Mouse (Mus musculus): ENCODE data around the gene Gm10717. TPM values are rescaled to one million over a fixed set of nuclear protein-coding genes. Genes with fewer than 3 reads are reported as not detected.
"Not testable (repeated sequence)": the region's sequence is repeated elsewhere in the genome, so short reads cannot be mapped to it uniquely, and the experiment has no call there.

Gene Gm10717
- polyA plus RNA-seq (2014; fragmentation: Nextera tagmentation; extraction: Ambion mirVana), result 0.29 TPM in 1 of 2 replicates, not detected in the other

DNA sequence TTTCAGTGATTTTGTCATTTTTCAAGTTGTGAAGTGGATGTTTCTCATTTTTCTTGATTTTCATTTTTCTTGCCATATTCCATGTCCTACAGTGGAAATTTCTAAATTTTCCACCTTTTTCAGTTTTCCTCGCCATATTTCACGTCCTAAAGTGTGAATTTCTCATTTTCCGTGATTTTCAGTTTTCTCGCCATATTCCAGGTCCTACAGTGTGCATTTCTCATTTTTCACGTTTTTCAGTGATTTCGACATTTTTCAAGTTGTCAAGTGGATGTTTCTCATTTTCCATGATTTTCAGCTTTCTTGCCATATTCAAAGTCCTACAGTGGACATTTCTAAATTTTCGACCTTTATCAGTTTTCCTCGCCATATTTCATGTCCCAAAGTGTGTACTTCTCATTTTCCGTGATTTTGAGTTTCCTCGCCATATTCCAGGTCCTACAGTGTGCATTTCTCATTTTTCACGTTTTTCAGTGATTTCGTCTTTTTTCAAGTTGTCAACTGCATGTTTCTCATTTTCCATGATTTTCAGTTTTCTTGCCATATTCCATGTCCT is at the start of gene Gm10717:
TSS of gene Gm10717 (plus strand) at position 506 of the 556 bp plus-strand sequence.
- not testable (repeated sequence) for H3K36me3 ChIP-seq (ENCODE audit: insufficient read depth); DNase-seq; H3K4me3 ChIP-seq (ENCODE audit: low read depth, low read length); ATAC-seq (ENCODE audit: insufficient read depth); H3K9me3 ChIP-seq (ENCODE audit: low read depth, low read length); H3K9ac ChIP-seq; H3K4me1 ChIP-seq (ENCODE audit: insufficient read depth); H3K4me2 ChIP-seq; H3K27me3 ChIP-seq (ENCODE audit: insufficient read depth, low read length); H3K27ac ChIP-seq (ENCODE audit: low read depth)
- WGBS, result 68% methylated on average over 12 of the region's 12 CpGs

DNA sequence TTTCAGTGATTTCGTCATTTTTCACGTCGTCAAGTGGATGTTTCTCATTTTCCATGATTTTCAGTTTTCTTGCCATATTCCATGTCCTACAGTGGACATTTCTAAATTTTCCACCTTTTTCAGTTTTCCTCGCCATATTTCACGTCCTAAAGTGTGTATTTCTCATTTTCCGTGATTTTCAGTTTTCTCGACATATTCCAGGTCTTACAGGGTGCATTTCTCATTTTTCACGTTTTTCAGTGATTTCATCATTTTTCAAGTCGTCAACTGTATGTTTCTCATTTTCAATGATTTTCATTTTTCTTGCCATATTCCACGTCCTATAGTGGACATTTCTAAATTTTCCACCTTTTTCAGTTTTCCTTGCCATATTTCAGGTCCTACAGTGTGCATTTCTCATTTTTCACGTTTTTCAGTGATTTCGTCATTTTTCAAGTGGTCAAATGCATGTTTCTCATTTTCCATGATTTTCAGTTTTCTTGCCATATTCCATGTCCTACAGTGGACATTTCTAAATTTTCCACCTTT is 24.7 kb upstream of the Gm10717 start, which contains the start of gene Gm10722:
TSS of gene Gm10722 (plus strand) at position 478 of the 528 bp plus-strand sequence.
- H3K4me2 ChIP-seq; H3K27me3 ChIP-seq (ENCODE audit: insufficient read depth, low read length); H3K9ac ChIP-seq; H3K36me3 ChIP-seq (ENCODE audit: insufficient read depth); H3K9me3 ChIP-seq (ENCODE audit: low read depth, low read length); H3K4me1 ChIP-seq (ENCODE audit: insufficient read depth); H3K27ac ChIP-seq (ENCODE audit: low read depth); ATAC-seq (ENCODE audit: insufficient read depth); H3K4me3 ChIP-seq (ENCODE audit: low read depth, low read length): not testable (repeated sequence)
- WGBS, result 70% methylated on average over 12 of the region's 12 CpGs
- DNase-seq, result peak; percentile 55

DNA sequence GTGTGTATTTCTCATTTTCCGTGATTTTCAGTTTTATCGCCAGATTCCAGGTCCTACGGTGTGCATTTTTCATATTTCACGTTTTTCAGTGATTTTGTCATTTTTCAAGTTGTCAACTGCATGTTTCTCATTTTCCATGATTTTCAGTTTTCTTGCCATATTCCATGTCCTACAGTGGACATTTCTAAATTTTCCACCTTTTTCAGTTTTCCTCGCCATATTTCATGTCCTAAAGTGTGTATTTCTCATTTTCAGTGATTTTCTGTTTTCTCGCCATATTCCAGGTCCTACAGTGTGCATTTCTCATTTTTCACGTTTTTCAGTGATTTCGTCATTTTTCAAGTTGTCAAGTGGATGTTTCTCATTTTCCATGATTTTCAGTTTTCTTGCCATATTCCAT is 24.2 kb upstream of the Gm10717 start:
- DNase-seq; H3K4me2 ChIP-seq; ATAC-seq (ENCODE audit: insufficient read depth); H3K36me3 ChIP-seq (ENCODE audit: insufficient read depth); H3K4me1 ChIP-seq (ENCODE audit: insufficient read depth); H3K4me3 ChIP-seq (ENCODE audit: low read depth, low read length); H3K27ac ChIP-seq (ENCODE audit: low read depth); H3K9me3 ChIP-seq (ENCODE audit: low read depth, low read length); H3K9ac ChIP-seq; H3K27me3 ChIP-seq (ENCODE audit: insufficient read depth, low read length): not testable (repeated sequence)
- 64% methylated on average over 8 of the region's 8 CpGs for WGBS

DNA sequence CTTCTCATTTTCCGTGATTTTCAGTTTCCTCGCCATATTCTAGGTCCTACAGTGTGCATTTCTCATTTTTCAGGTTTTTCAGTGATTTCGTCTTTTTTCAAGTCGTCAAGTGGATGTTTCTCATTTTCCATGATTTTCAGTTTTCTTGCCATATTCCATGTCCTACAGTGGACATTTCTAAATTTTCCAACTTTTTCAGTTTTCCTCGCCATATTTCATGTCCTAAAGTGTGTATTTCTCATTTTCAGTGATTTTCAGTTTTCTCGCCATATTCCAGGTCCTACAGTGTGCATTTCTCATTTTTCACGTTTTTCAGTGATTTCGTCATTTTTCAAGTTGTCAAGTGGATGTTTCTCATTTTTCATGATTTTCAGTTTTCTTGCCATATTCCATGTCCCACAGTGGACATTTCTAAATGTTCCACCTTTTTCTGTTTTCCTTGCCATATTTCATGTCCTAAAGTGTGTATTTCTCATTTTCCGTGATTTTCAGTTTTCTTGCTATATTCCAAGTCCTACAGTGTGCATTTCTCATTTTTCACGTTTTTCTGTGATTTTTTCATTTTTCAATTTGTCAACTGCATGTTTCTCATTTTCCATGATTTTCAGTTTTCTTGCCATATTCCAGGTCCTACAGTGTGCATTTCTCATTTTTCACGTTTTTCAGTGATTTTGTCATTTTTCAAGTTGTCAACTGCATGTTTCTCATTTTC is 23.1 kb upstream of the Gm10717 start:
- H3K9ac ChIP-seq; H3K27me3 ChIP-seq (ENCODE audit: insufficient read depth, low read length); H3K27ac ChIP-seq (ENCODE audit: low read depth); H3K4me3 ChIP-seq (ENCODE audit: low read depth, low read length); H3K4me1 ChIP-seq (ENCODE audit: insufficient read depth); H3K4me2 ChIP-seq; H3K36me3 ChIP-seq (ENCODE audit: insufficient read depth); H3K9me3 ChIP-seq (ENCODE audit: low read depth, low read length): not testable (repeated sequence)
- WGBS, result 58% methylated on average over 8 of the region's 11 CpGs
- peak; percentile 87 for ATAC-seq (ENCODE audit: insufficient read depth)
- DNase-seq, result peak; percentile 53

DNA sequence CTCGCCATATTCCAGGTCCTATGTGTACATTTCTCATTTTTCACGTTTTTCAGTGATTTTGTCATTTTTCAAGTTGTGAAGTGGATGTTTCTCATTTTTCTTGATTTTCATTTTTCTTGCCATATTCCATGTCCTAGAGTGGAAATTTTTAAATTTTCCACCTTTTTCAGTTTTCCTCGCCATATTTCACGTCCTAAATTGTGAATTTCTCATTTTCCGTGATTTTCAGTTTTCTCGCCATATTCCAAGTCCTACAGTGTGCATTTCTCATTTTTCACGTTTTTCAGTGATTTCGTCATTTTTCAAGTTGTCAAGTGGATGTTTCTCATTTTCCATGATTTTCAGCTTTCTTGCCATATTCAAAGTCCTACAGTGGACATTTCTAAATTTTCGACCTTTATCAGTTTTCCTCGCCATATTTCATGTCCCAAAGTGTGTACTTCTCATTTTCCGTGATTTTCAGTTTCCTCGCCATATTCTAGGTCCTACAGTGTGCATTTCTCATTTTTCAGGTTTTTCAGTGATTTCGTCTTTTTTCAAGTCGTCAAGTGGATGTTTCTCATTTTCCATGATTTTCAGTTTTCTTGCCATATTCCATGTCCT is 22.3 kb upstream of the Gm10717 start, which contains the start of gene Gm11168:
TSS of gene Gm11168 (plus strand) at position 553 of the 603 bp plus-strand sequence.
- WGBS, result 66% methylated on average over 6 of the region's 14 CpGs
- not testable (repeated sequence) for H3K4me3 ChIP-seq (ENCODE audit: low read depth, low read length); H3K27ac ChIP-seq (ENCODE audit: low read depth); H3K27me3 ChIP-seq (ENCODE audit: insufficient read depth, low read length); H3K4me2 ChIP-seq; H3K4me1 ChIP-seq (ENCODE audit: insufficient read depth); DNase-seq; H3K9me3 ChIP-seq (ENCODE audit: low read depth, low read length); H3K9ac ChIP-seq; H3K36me3 ChIP-seq (ENCODE audit: insufficient read depth); ATAC-seq (ENCODE audit: insufficient read depth)

DNA sequence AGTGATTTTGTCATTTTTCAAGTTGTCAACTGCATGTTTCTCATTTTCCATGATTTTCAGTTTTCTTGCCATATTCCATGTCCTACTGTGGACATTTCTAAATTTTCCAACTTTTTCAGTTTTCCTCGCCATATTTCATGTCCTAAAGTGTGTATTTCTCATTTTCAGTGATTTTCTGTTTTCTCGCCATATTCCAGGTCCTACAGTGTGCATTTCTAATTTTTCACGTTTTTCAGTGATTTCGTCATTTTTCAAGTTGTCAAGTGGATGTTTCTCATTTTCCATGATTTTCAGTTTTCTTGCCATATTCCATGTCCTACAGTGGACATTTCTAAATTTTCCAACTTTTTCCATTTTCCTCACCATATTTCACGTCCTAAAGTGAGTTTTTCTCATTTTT is 19.0 kb upstream of the Gm10717 start:
- H3K4me1 ChIP-seq (ENCODE audit: insufficient read depth); H3K36me3 ChIP-seq (ENCODE audit: insufficient read depth); H3K27me3 ChIP-seq (ENCODE audit: insufficient read depth, low read length); DNase-seq; ATAC-seq (ENCODE audit: insufficient read depth); H3K9ac ChIP-seq; H3K4me3 ChIP-seq (ENCODE audit: low read depth, low read length); H3K9me3 ChIP-seq (ENCODE audit: low read depth, low read length); H3K27ac ChIP-seq (ENCODE audit: low read depth); H3K4me2 ChIP-seq: not testable (repeated sequence)
- 80% methylated on average over 1 of the region's 5 CpGs for WGBS

DNA sequence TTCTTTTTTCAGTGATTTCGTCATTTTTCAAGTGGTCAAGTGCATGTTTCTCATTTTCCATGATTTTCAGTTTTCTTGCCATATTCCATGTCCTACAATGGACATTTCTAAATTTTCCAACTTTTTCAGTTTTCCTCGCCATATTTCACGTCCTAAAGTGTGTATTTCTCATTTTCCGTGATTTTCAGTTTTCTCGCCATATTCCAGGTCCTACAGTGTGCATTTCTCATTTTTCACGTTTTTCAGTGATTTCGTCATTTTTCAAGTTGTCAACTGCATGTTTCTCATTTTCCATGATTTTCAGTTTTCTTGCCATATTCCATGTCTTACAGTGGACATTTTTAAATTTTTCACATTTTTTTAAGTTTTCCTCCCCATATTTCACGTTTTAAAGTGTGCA is 18.6 kb upstream of the Gm10717 start:
- H3K4me1 ChIP-seq (ENCODE audit: insufficient read depth); H3K27me3 ChIP-seq (ENCODE audit: insufficient read depth, low read length); H3K4me3 ChIP-seq (ENCODE audit: low read depth, low read length); H3K9ac ChIP-seq; H3K36me3 ChIP-seq (ENCODE audit: insufficient read depth); H3K9me3 ChIP-seq (ENCODE audit: low read depth, low read length); H3K27ac ChIP-seq (ENCODE audit: low read depth); DNase-seq; H3K4me2 ChIP-seq: not testable (repeated sequence)
- WGBS, result 66% methylated on average over 8 of the region's 8 CpGs
- peak; percentile 68 for ATAC-seq (ENCODE audit: insufficient read depth)

DNA sequence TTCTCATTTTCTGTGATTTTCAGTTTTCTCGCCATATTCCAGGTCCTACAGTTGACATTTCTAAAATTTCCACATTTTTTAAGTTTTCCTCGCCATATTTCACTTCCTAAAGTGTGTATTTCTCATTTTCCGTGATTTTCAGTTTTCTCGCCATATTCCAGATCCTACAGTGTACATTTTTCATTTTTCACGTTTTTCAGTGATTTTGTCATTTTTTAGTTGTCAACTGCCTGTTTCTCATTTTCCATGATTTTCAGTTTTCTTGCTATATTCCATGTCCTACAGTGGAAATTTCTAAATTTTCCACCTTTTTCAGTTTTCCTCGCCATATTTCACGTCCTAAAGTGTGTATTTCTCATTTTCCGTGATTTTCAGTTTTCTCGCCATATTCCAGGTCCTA is 17.9 kb upstream of the Gm10717 start:
- H3K9ac ChIP-seq; H3K9me3 ChIP-seq (ENCODE audit: low read depth, low read length); H3K4me3 ChIP-seq (ENCODE audit: low read depth, low read length); H3K27me3 ChIP-seq (ENCODE audit: insufficient read depth, low read length); H3K36me3 ChIP-seq (ENCODE audit: insufficient read depth); H3K4me1 ChIP-seq (ENCODE audit: insufficient read depth); ATAC-seq (ENCODE audit: insufficient read depth); H3K27ac ChIP-seq (ENCODE audit: low read depth); H3K4me2 ChIP-seq: not testable (repeated sequence)
- DNase-seq, result peak; percentile 35
- WGBS, result 74% methylated on average over 7 of the region's 9 CpGs

DNA sequence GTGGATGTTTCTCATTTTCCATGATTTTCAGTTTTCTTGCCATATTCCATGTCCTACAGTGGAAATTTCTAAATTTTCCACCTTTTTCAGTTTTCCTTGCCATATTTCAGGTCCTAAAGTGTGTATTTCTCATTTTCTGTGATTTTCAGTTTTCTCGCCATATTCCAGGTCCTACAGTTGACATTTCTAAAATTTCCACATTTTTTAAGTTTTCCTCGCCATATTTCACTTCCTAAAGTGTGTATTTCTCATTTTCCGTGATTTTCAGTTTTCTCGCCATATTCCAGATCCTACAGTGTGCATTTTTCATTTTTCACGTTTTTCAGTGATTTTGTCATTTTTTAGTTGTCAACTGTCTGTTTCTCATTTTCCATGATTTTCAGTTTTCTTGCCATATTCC is 15.9 kb upstream of the Gm10717 start:
- not testable (repeated sequence) for H3K4me3 ChIP-seq (ENCODE audit: low read depth, low read length); H3K9me3 ChIP-seq (ENCODE audit: low read depth, low read length); H3K27ac ChIP-seq (ENCODE audit: low read depth); H3K36me3 ChIP-seq (ENCODE audit: insufficient read depth); H3K9ac ChIP-seq; H3K27me3 ChIP-seq (ENCODE audit: insufficient read depth, low read length); H3K4me2 ChIP-seq; H3K4me1 ChIP-seq (ENCODE audit: insufficient read depth); ATAC-seq (ENCODE audit: insufficient read depth); DNase-seq
- WGBS, result no CpG with 5 or more reads among the region's 5 CpGs

DNA sequence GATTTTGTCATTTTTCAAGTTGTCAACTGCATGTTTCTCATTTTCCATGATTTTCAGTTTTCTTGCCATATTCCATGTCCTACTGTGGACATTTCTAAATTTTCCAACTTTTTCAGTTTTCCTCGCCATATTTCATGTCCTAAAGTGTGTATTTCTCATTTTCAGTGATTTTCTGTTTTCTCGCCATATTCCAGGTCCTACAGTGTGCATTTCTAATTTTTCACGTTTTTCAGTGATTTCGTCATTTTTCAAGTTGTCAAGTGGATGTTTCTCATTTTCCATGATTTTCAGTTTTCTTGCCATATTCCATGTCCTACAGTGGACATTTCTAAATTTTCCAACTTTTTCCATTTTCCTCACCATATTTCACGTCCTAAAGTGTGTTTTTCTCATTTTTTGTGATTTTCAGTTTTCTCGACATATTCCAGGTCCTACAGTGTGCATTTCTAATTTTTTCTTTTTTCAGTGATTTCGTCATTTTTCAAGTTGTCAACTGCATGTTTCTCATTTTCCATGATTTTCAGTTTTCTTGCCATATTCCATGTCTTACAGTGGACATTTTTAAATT is 13.1 kb upstream of the Gm10717 start:
- not testable (repeated sequence) for H3K27me3 ChIP-seq (ENCODE audit: insufficient read depth, low read length); H3K9me3 ChIP-seq (ENCODE audit: low read depth, low read length); H3K4me1 ChIP-seq (ENCODE audit: insufficient read depth); H3K27ac ChIP-seq (ENCODE audit: low read depth); H3K9ac ChIP-seq; H3K4me3 ChIP-seq (ENCODE audit: low read depth, low read length); DNase-seq; H3K4me2 ChIP-seq; H3K36me3 ChIP-seq (ENCODE audit: insufficient read depth); ATAC-seq (ENCODE audit: insufficient read depth)
- WGBS, result 83% methylated on average over 2 of the region's 7 CpGs

Measured in lung, embryonic 14.5 days (tissue).